Mouse (Mus musculus) skeletal muscle tissue, adult 2 months (tissue): ENCODE results near the gene Cux2.

Experiments
- DNase-seq: peaks from one replicate; pipeline ENCODE4 v3.0.0-alpha.2; 2012; ENCODE audit warnings: low read depth, low spot score

Gene Cux2

DNA sequence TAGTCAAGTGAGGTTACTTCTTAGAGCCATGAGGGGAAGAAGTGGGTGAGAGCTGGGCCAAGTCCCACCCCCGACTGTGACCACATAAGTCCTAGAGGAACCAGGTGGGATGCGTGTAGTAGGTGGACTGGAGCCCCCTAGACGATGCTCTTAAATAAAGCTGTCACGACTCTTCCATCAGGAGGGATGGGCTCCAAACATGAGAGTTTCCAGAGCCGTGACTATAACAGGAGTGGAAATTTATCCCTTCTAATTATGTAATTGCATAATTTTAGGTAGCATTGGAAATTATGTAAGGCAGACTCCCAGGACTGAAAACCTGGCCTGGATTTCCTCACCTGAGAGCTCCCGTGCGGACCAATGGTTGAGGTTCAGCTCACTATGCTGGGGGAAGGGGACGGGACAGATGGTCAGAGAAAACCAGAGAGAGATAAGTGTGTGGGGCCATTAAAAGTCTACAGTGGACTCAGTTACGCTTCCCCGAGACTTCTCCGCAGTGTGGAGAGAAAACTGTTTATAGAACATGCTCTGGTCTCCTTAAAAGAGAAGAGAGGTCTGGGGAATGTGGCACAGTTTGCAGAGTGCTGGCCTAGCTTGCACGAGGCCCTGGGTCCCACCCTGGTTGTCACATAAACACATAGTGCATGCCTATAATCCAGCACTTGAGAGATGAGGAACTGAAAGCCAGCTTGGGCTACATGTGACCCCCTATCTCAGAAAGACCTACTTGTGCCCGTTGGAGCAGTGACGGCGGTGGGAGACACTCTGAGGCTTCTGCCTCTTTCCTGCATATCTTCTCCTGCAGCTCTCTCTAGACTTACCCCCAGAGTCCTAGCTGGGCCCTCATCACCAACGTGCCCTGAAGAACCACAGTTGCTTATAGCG lies 126.7 kb downstream of the Cux2 start:
- no peak for DNase-seq

DNA sequence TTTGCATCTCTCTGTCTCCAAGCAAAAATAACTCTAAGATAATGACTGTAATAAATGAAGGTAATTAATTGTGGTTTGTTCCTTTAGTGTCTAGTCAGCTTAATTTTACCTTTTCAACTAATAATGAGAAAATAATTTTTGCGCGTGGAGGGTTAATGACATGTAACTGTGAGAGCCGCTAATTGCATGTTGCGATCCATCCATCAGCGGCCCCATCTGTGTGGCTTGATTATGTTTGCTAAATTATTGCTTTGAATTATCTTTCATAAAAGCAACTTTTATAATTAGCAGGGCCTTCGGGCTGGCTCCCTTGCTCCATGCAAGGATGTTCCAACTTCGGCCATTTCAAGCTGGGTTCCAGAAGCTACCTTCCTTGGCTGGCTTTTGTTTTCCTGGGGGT lies 130.7 kb downstream of the Cux2 start:
- no peak for DNase-seq

DNA sequence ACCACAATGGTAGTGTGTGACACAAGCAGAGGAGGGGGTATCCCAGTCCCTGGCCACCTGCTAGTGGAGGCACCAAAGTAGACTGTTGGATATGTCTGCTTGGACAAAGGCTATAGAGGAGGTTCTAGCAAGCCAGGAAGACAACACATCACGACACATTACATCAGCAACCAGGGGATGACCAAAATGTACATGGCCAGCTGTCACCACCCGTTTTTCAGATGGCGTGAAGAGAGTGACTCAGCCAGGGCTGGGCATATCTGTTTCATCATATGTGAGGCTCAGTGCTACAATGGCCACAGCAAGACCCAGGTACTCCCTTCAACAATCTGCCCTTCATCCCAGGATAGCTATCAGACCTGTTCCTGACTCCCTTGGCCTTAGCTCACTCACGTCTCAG lies 133.1 kb downstream of the Cux2 start:
- DNase-seq: no peak

DNA sequence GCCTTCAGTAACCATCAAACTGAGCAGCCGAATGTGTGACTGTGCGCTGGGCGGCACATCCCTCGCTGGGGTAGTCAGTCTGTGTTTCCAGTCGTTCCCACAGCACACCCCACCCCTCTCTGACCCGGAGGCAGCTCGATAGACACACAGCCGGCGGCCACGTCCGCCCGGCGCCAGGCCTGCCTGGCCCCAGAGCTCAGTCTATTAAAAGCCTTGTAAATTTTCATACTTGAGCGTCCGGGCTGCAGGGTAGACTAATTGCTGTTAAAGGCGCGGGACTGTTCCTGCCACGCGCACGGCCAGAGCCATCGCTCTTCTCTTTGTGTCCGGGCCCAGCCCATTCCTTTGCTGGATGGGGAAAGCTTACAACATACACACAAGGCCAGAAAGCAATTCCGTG lies 135.9 kb downstream of the Cux2 start:
- no peak for DNase-seq

DNA sequence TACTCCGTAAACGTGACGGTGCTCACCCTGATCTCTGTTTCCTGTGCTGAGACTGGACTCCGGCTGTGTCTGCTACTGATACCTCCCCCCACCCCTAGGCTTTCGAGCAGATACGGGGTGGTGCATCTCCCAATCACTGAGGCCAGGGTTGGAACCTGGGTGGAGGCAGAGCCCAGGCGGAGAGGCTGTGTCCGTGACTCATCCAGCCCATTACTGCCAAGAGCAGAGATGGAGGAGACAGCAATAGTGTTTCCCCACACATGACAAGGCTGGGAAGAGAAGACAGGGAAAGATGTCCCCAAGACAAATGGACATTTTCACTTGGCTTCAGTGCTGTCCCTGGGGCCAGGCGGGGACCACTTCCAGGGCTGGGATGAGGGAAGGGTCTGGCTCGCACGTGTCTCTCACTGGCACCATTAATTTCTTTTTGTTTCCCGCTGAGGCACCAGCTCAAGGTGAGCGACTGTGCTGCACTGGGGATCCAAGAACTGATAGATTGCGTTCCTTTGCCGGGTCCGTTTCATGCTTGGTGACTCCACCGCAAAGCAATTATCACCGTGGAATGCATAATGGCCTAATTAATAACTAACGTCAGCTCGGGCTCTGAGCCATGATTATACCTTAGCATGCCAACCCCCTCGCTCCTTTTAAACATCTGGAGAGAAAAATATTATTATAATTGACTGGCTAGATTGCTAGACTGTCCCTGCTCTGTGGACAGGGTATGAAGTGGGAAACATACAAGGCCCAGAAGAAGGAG lies 140.5 kb downstream of the Cux2 start:
- no peak for DNase-seq

DNA sequence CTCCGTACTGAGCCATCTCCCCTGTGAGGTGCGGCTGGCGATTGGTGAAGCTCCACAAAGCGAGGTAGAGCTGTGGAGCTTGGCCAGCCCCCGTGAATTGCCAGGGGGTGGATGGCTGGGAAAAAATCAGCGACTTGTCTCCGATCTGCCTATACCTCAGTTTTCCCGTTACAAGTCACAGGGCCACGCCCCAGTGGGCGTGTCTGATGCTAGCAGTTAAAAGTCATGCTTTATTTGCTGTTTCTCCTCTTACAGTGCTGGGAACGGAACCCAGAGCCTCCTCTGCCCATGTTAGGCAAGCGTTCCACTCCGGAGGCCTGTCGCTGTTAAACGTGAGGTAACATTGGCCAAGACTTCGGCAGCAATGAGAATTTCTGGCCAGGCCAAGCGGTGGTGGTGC lies 144.2 kb downstream of the Cux2 start:
- DNase-seq: no peak

DNA sequence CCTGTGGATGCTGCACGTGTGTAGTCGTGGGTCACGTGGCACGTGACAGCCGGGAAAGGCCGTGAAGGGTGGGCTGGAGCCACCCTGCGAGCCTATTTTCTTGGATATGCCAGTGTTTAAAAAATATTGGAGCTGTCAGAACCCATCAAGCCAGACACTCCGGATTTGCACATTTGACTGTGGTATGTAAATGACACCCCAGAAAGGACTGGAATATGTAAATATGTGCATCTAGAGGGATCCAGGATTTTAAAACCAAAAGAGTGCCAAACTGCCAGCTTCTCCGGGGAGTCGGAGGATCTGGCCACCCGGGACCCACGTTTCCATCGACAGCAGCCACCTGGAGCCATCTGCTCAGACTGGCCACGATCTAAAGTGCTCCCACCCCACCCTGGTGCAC lies 145.1 kb downstream of the Cux2 start:
- no peak for DNase-seq

DNA sequence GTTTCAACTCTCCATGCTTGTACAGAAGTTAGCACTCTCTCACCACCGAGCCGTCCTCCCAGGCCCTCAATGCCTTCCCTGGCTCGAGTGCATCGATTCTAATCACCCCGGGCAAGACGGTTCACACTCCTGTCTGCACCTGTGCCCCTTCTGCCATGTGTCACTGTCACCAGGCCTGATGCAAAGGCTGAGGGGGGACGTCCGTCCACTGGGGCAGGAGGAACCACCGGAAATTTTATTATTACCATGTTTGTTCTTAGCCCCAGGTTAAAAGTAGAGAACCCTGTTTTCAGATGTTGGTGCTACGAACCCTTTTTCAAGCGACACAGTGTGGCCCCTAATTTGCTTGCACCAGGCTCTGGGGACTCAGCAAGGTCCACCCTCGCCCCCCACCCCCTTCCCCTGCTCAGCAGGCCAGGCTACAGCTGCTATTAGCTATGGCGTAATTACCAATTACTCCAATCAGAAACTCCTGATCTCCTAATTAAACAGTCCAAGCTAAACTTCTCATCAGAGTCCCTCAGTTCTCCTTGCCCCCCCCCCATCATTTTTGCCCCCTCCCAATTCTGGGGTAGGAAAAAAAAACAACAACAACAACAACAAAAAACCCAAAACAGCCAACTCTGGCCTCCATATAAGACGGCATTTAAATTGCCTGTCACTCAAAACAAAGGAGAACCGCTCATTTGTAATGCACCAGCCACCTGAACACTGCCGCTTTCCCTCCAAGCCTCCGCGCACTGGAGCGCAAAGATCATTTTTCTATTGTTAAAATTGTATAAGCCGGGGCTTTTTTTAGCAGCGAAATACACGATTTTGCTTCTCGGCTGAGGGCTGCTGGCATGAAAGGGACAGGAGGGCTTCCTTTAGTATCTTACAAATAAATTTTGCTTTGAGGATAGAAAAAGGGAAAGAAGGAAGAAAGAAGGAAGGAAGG lies 146.8 kb downstream of the Cux2 start:
- no peak for DNase-seq

DNA sequence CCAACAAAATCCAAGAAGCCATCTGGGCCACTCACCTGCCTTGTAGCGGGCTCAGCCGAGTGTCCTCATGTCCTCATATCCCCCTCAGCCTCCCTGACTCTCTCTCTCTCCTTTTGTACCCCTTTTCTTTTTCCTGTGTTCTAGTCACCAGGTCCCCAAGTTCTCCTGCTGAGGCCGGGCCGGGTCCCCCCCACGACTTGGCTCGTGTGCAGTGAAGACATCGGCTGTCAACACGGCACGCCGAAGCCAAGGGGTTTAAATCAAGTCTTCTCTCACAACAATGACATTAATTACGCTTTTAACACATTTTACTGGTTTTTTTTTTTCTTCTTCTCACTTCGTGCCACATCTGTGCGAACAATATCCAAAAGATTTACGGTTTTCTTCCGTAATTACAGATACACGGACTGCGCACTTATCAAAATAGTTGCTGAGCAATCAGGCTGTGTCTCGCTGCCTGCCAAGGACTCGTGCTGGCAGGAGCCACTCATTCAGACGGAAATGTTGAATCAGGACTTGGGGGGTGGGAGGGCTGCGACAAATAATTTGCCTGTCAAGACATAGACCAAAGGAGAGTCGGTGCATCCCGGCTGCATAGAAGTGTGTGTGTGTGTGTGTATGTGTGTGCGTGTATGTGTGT lies 154.7 kb downstream of the Cux2 start:
- DNase-seq: no peak

DNA sequence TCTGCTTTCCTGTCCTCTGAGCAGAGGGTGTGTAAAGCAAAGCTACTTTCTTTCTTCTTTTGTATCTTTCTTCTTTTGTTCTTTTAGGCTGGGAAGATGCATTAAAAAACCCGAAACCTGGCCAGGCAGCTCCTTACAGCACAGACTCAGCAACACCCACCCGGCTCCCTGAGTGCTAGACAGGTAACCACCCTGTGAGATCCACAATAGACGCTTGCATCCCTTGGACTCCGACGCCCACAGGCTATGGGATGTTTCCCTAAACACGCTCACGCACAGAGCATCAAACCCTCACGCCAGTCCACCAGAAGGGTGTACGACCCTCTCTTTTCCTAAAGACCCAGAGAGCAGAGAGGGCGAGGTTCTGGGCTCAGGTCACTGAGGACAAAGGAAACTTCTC lies 155.3 kb downstream of the Cux2 start:
- DNase-seq: no peak

DNA sequence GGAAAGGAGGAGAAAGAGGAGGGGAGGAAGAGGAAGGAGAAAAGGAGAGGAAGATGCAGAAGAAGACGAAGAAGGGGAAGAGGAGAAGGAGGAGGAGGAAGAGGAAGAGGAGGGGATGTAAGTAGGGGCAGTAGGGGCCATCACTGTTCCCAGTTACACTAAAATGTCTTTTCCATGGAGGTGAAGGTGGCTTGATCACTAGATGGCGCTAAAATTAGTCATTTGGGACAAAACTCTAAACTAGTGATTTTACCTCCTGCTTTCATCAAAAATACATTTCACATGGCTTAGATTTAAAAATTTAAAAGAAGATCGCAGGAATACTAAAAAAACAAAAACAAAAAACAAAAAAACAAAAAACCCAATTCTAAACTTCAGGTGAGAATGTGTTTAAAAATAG lies 156.3 kb downstream of the Cux2 start:
- DNase-seq: no peak

DNA sequence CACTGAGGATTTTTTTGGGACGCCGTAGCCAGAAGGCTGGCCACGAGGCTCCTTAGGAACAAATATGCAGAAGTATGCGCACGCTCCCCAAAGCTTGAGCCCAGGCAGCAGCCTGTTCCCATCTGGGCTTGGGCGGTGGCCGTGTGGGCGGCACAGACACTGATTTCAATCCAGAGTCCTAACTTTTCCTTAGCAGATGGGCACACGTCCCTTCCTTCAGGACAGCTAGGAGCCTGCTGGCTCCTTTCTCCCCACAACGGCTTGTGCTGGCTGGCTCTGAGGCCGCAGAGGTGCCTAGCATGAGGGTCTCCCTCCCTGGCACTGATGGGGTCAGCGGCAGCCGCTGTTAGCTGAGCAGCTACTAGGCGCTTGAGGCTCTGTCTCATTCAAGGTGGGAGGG lies 157.6 kb downstream of the Cux2 start:
- DNase-seq: no peak

DNA sequence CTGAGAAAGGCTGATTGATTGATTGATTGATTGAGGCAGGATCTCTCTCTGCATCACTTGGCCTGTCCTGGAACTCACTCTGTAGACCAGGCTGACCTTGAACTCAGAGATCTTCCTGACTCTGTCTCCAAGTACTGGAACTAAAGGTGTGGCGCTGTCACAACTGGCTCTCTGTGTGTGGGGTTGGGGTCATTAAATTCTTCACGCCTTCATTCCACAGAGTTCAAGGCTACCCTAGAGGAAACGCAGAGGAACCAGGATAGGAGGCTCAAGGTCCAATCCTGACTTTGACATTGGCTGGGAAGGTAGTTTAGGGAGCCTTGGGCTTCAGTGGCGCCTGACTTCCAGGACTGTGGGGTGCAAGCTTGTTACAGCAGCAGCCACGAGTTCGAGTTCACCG lies 159.0 kb downstream of the Cux2 start:
- no peak for DNase-seq

DNA sequence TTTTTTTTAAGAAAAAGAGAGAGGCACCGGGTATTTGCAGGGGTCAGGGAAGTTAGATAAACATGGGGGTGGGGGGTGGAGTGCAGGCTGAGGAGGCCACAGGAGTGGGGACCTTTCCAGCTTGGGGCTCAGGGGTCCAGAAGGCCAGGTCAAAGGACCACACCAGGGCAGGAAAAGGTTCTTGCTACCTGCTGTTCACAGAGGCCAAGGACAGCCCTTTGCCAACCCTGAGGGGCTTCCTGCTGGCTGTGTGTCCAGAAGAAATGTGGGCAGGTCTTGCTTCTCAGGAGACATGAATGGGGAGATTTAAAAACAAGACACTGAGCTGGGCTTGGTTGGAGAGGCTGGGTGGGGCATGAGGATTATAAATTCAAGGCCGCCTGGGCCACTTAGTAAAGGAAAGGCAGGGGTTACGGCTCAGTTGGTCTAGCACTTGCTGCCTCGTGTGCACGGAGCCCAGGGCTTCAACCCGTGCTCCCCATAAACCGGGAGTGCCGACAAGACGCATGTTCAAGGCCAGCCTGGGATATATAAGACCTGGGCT lies 160.0 kb downstream of the Cux2 start:
- no peak for DNase-seq

DNA sequence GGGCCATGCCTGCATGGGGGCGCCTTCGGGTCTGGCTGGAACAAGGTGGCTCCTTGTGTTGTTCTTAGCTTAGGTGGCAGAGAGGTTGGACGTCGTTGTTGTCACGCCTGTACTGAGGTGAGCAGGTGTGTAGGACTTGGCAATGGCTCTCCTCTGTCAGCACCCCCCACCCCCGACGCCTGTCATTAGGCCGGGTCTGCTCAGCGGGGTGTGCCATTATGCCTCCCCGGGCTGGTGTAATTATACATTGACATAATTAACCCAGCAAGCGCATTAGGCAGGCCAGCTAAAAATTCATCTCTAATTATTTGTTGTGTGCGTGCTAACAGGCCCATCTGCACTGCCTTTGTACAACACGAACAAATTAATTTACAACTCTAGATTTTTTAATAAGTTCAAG lies 160.5 kb downstream of the Cux2 start:
- no peak for DNase-seq

DNA sequence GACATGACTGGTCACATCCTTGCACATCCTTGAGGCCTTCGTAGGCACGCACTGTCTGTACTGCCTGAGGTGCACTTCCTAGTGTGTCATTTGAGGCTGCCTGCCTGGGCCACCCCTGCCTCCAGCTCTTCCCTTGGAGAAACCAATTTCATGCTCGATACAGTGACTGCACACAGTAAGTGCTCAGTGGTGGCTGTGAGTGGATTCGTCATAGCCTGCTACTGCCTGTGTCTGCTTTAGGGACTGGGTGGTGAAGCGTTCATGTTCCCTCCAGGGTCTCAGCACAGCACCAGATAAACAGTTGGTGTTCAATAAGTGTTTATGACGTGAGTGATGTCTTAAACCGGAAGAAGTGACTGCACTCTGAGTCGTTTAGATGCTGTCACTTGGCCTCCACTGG lies 166.5 kb downstream of the Cux2 start:
- DNase-seq: no peak

DNA sequence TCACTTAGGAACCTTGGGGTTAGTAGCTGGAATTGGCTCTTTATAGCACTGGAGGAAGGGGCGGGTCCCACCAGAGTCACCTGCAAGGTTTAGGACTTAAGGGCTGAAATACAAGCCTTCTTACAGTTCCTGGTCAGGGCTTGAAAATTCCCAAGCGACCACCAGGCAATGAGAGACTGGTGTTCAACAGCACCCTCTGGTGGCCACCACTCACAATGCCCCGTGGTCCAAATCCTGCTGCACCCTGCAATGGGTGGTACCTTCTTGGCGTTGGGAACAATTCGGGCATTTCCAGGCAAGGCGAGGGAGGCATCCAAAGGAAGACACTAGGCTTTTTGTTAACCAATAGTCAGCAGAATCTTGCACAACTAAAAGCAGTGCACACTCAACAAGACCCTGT lies 170.7 kb downstream of the Cux2 start:
- DNase-seq: no peak

DNA sequence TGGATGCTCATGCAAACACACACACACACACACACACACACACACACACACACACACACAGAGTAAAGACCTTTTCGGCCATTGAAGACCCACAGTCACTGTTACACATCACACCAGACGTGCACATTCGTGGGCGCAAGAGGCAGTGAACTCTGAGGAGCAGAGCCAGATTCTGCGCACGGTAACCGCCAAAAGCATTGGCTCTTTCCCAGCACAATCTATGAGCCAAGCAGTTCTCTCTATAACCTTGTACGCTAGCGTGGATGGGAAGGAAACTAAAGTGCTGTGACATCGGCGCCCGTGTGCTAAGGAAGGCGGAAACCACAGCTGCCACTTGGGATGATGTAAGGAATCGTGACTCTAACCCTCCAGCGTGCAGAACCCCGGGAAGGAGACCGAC lies 171.2 kb downstream of the Cux2 start:
- no peak for DNase-seq

DNA sequence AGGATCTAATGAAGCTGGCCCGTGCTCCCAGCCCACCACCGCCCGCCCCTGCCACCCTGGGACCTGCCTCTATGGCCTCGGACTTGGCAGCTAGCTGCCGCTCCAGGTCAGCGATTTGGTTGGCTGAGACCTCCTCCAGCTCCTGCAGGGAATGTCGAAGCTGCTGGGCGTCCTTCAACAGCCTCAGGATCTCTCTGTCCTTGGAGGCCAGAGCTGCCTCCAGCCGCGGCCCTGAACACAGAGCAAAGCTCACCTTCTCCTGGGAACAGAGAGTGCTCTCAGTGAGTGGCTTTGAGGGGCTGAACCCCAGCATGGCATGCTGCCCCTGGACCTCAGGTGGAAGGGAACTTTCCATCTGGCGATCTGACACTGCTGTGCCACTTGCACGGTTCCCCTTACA lies 173.0 kb downstream of the Cux2 start:
- no peak for DNase-seq

DNA sequence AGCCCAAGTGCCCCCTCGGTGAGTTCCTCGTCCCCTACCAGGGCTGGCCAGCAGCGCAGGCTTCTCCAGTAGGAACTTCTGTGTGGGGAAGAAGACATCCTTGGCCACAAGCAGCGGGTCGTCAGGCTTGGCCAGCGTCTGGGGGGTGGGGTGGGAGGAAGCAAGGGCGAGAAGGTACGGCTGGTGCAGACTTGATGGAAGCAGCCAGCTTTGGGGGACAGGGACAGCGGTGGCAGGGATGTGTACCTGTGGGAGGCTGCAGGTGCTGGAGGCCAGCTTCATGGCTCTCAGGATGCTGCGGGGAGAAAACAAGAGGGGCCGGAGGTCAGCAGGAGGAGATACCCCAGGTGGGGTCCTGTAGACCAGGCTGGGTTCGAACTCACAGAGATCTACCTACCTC lies 174.9 kb downstream of the Cux2 start:
- DNase-seq: no peak

DNA sequence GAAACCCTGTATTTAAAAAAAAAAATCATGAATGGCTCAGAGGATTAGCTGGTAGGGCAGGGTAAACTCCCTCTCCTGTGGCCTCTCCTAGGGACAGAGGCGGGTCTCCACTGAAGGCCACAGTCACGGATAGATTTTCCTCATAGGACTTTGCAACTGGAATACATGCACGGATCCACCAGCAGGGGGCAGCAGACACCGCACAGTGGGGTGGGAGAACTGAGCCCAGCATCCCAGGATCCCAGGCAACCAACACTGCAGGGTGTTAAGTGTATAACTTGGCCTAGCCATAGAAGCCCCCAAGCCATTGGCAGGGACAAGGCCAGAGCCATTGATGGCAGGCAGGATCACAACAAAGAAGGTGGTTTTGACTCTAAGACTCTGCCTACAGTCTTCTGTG lies 177.7 kb downstream of the Cux2 start:
- DNase-seq: peak; percentile 56
